Mouse (Mus musculus): ENCODE data around the gene Pus10.

Gene Pus10

DNA sequence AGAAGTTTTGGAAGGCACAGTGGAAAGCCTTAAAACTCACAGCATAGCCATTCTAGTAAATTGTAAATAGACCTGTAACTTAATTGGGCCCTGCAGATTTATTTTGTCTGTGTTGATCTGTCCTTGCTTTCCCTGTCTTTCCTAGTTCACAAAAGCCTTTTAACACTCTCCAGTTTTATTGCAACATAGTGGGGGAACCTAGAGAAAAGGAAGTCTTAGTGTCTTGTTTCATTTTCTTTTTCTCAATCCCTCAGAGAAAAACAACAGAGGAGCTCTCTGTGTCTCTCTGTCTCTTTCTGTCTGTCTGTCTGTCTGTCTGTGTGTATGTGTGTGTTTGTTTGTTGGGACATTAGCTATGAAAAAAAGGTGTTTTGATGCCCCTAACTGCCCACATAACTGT lies 30.4 kb downstream of the Pus10 start:
- DNase-seq (ENCODE audit: low read depth, low spot score): no peak

DNA sequence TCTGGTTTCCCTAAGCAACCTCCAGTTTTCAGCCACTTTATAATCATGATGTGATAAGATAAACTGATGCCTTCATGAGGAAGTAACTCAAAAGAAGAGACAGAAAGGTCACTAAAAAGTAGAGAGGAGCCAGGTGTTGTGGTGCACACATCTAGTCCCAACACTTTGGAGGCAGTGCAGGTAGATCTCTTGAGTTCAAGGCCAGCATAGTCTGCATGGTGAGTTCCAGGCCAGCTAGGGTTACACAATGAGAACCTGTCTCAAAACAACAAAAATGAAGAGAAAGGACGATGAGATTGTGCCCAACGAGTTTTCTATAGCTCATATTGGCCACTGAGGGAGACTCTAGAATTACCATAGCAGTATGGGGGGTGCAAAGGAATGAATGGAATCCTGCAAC lies 33.1 kb downstream of the Pus10 start:
- no peak for DNase-seq (ENCODE audit: low read depth, low spot score)

- peak; percentile 61 for DNase-seq (ENCODE audit: low read depth, low spot score)
Observed at GRCm38 (mm10) chr11:23699414-23700095, 34.1 kb downstream of the Pus10 start.

DNA sequence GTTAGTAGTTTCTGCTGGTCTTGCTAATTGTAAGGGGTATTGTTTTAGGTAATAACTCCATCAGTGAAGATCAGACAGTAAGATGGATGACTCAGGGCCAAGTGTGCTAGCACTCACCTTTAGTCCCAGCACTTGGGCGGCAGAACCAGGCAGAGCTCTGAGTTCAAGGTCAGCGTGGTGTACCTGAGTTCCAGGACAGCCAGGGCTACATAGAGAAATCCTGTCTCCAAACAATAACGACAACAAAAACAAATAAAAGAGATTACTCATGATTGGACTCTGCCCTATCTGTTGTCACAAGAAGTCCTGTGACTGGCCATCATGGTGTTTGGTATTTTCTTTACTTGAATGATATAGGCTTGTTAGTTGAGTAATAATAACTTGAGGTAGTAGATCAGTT lies 36.4 kb downstream of the Pus10 start:
- no peak for DNase-seq (ENCODE audit: low read depth, low spot score)

DNA sequence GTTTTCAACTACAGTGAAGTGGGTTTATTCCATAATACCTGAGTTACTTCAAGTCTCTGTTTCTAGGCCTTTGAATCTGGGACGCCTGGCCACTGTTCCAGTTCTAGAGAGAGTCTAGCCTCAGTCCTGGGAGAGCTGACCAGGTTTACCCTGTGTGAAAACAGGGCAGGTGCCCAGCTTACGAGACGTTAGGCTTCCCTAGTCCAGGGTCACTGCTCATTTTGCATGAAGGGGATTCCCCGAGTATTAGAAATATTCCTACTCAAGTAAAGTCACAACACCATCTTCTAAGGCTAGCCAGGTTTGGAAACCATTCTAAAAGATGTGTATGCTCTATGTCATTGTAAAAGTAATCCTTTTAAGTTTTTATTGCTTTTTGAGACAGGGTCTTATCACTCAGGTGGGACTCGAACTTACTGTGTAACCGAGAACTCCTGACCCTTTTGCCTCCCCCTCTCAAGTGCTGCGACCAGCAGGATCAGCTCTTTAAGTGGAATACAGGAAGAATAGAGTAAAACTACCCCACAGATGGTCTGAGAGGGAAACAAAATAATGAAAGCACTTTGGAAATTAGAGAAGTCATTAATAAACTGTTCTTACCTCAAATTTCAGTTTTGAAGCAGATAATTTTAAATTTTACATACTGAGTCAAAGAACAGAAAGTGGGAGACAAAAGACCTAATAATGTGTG lies 39.3 kb downstream of the Pus10 start:
- no peak for DNase-seq (ENCODE audit: low read depth, low spot score)

- DNase-seq (ENCODE audit: low read depth, low spot score): no peak
Observed at GRCm38 (mm10) chr11:23712299-23712698, 46.8 kb downstream of the Pus10 start.

- no peak for DNase-seq (ENCODE audit: low read depth, low spot score)
Observed at GRCm38 (mm10) chr11:23718856-23719255, 53.4 kb downstream of the Pus10 start.

GRCm38 (mm10) chr11:23719825-23720224 lies 54.4 kb downstream of the Pus10 start:
- DNase-seq (ENCODE audit: low read depth, low spot score): no peak

- DNase-seq (ENCODE audit: low read depth, low spot score): peak; percentile 82
Observed at GRCm38 (mm10) chr11:23722326-23722725, 56.9 kb downstream of the Pus10 start.

DNA sequence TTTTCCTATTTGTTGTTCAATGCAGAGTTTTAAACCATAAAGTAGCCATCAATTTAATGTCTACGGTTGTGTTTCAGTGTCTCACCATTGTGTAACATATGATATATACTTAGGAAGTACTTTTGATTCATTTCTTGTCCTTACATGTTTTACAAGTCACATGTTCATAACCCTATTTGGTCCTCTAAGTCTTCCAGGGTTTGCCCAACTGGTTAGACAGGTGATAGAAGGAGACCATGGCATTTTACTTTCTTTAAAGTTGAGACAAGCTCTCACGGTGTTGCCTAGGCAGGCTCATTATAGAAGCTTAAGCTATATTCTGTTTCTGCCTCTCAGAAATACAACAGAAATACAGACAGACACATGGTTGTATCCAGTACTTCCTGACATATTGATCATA lies 60.4 kb downstream of the Pus10 start:
- no peak for DNase-seq (ENCODE audit: low read depth, low spot score)

DNA sequence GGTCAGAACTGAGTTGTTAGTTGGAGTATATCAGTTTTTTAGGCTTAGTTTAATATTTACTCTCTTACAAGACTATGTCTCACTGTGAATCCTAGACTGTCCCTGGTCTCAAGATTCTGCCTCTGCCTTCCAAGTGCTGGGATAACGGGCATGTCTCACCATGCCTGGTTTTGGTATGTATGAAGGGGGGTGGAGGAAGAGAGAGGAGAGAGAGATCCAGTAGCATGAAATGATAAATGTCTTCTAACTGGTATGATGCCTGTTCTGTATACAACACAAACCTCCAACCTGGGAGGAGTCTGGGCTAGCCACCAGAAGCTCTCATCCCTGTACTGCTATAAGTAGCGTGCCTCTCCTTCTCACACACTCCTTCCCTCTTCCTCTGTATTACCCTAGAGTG lies 61.0 kb downstream of the Pus10 start:
- no peak for DNase-seq (ENCODE audit: low read depth, low spot score)

GRCm38 (mm10) chr11:23728186-23728585 lies 62.7 kb downstream of the Pus10 start:
- DNase-seq (ENCODE audit: low read depth, low spot score): no peak

DNA sequence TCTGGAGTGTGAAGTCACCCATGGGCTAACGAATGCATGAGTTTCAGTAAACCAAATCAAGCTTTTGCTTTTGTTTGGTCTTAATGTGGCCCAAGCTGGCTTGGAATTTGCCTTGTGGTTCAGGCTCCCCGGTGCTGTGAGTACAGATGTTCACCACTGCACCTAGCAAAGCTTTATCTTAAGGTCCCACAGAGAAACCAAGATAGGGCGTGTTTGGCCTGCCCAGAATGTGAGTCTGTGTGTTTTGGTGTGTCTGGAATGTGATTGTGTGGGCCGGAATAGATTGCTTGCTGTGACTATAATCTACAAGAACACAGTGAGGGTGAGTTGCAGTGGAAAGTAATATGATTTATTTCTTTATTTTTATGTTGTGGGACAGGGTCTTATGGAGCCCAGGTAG lies 64.6 kb downstream of the Pus10 start:
- DNase-seq (ENCODE audit: low read depth, low spot score): peak; percentile 73

DNA sequence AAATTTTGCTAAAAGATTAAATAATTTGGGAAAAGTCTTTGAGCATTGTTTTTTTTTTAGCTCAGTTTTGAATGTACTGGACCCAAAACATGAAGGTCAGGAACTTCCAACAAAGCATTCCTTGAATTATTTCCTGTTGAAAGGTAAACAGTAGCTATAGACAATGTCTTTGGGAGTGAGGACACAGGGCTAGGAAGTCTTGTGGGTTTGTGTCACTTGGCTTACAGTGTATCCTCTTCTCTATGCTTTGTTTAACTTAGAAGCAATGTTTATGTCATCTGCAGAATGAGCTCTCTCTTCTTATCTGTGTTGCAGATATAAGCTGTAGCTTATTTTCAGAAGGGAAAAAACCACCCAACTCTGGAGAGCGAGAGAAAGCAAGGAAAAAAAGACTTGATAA lies 67.4 kb downstream of the Pus10 start:
- DNase-seq (ENCODE audit: low read depth, low spot score): no peak

GRCm38 (mm10) chr11:23734749-23735286 lies 69.3 kb downstream of the Pus10 start:
- no peak for DNase-seq (ENCODE audit: low read depth, low spot score)

GRCm38 (mm10) chr11:23735820-23736470 lies 70.5 kb downstream of the Pus10 start:
- DNase-seq (ENCODE audit: low read depth, low spot score): no peak

DNA sequence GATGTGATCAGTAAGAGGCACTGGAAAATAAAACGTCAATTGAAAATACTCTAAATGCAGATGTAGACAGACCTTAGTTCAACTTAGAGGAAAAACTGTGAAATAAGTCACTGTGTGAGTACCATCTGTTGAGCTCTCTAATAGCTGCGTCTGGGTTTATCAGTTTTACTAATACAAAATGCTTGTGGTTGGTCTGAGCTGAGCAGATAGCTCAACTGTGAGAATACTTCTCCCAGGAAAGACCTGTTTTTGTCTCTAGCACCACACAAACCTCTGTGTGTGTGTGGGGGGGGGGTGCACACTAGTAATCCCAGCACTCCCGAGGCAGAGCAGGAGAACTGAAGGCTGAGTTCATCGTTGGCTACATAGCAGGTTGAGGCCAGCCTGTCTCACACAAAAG lies 75.4 kb downstream of the Pus10 start:
- no peak for DNase-seq (ENCODE audit: low read depth, low spot score)

DNA sequence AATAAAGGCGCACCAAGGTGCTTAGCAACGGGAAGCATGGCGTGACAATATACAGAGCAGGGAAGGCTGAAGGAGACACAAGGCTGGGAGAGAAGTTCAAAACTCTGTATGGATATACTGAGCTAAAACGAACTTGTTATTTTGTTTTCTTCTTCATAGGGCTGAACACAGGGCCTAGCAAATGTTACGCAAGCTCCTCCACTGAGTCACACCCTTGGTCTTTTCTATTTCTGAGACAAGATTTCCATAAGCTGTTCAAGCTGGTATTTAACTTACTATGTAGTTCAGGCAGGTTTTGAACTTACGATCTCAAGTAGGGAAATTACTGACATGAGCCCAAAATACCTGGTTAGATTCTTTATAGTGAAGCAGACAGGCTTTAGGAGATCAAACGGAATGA lies 75.9 kb downstream of the Pus10 start:
- no peak for DNase-seq (ENCODE audit: low read depth, low spot score)

DNA sequence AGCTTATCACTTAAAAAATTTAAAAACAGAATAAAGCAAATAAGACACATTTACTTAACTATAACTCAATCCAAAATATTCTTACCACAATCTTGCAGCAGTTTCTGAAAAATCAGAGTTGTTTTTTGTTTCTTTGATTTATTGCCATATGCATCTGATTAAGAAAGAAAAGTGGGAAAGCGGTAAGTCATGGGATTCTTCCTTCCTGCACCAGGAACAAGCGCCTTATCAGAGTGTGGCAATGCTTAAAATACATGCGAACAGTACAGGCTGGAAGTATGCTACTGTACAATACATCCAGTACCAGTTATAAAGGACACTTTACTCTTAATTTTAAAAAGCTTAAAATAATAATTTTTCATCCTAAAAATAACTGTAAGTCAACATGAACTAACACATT lies 78.9 kb downstream of the Pus10 start:
- DNase-seq (ENCODE audit: low read depth, low spot score): no peak

GRCm38 (mm10) chr11:23746102-23746501 lies 80.6 kb downstream of the Pus10 start:
- DNase-seq (ENCODE audit: low read depth, low spot score): no peak

- no peak for DNase-seq (ENCODE audit: low read depth, low spot score)
Observed at GRCm38 (mm10) chr11:23753136-23753710, 87.7 kb downstream of the Pus10 start.

GRCm38 (mm10) chr11:23754329-23754728 lies 88.9 kb downstream of the Pus10 start:
- no peak for DNase-seq (ENCODE audit: low read depth, low spot score)
